Mouse (Mus musculus) heart, adult 2 months (tissue): Measurements from ENCODE around the gene A530032D15Rik.
"Not testable (repeated sequence)": the region's sequence is repeated elsewhere in the genome, so short reads cannot be mapped to it uniquely, and the experiment has no call there.

Experiments
- CTCF ChIP-seq: fragments of 200-600 bp; IDR thresholded peaks from 2 replicates; pipeline ENCODE4 v1.8.1; 2022; ENCODE audit warnings: antibody characterized with exemption, mild to moderate bottlenecking, moderate library complexity
- POLR2A ChIP-seq: fragments of 200-500 bp; IDR thresholded peaks from 2 replicates; pipeline ENCODE4 v1.6.1; 2011; ENCODE audit warnings: mild to moderate bottlenecking, low read depth, low read length, control low read depth; ENCODE audit not compliant: insufficient read depth

GRCm38 (mm10) chr1:85073099-85073498 is 36.6 kb downstream of the A530032D15Rik start:
- TF ChIP-seq POLR2A, CTCF: not testable (repeated sequence)
